Mouse (Mus musculus) liver, postnatal 0 days (tissue): Measurements from ENCODE around the gene Pgls. TPM values are rescaled to one million over a fixed set of nuclear protein-coding genes. Genes with fewer than 3 reads are reported as not detected.

ENCODE experiments used
- ATAC-seq: fragments of 200-750 bp; cut with Nextera tagmentation; 2 replicates; pipeline ENCODE4 v1.8.0; 2017; ENCODE audit warnings: mild to moderate bottlenecking, moderate library complexity
- DNase-seq: peaks from one replicate; pipeline ENCODE4 v3.0.0-alpha.2; 2016
- H3K27ac ChIP-seq: fragments of 300-500 bp; sonication (generic); 2 replicates; pipeline ENCODE4 v1.5.1; 2014; ENCODE audit warnings: antibody characterized with exemption, moderate library complexity, mild to moderate bottlenecking, low read depth
- H3K27me3 ChIP-seq: fragments of 300-500 bp; sonication (generic); 2 replicates; pipeline ENCODE4 v1.6.1; 2014; ENCODE audit warnings: low read length, control low read depth, mixed read lengths; ENCODE audit not compliant: insufficient read depth
- H3K36me3 ChIP-seq: fragments of 300-500 bp; sonication (generic); replicated peaks from 2 replicates; pipeline ENCODE4 v1.6.1; 2014; ENCODE audit warnings: mild to moderate bottlenecking, control low read depth, low read length, moderate library complexity, mixed read lengths; ENCODE audit not compliant: insufficient read depth
- H3K4me1 ChIP-seq: fragments of 300-500 bp; sonication (generic); 2 replicates; pipeline ENCODE4 v1.6.1; 2014; ENCODE audit warnings: antibody characterized with exemption, mild to moderate bottlenecking, control low read depth; ENCODE audit not compliant: insufficient read depth
- H3K4me2 ChIP-seq: fragments of 300-500 bp; sonication (generic); 2 replicates; pipeline ENCODE4 v1.6.1; 2014; ENCODE audit warnings: low read depth, mild to moderate bottlenecking, low read length, moderate library complexity, mixed read lengths
- H3K4me3 ChIP-seq: fragments of 300-500 bp; sonication (generic); 2 replicates; pipeline ENCODE4 v1.5.1; 2014; ENCODE audit warnings: low read depth, low read length
- H3K9ac ChIP-seq: fragments of 300-500 bp; sonication (generic); replicated peaks from 2 replicates; pipeline ENCODE4 v1.6.1; 2014; ENCODE audit warnings: mild to moderate bottlenecking, moderate library complexity
- H3K9me3 ChIP-seq: fragments of 300-500 bp; sonication (generic); 2 replicates; pipeline ENCODE4 v1.6.1; 2016; ENCODE audit warnings: mild to moderate bottlenecking, control low read depth, low read length, mixed read lengths
- CTCF ChIP-seq: sonication (generic); IDR thresholded peaks from 2 replicates; pipeline ENCODE4 v1.5.1; 2016; ENCODE audit warnings: antibody characterized with exemption, low read depth
- EP300 ChIP-seq: IDR thresholded peaks from 2 replicates; pipeline ENCODE4 v1.6.1; 2016; ENCODE audit warnings: antibody characterized with exemption, low read depth, mild to moderate bottlenecking
- WGBS: fragments of 180-500 bp; shearing (Covaris S2); extraction: QIAGEN DNeasy Blood & Tissue Kit; methylation state at CpG from one replicate; pipeline ENCODE4 v1.1.7; 2014; ENCODE audit not compliant: insufficient replicate concordance; 5-methylcytosine and 5-hydroxymethylcytosine counted together
- polyA plus RNA-seq: library from polyadenylated mRNA; unstranded; fragments of >200 nt; fragmentation: Nextera tagmentation; extraction: Ambion mirVana; gene quantifications from 2 replicates; pipeline ENCODE4 v1.2.1, GENCODE M21; 2015

Pgls gene
- 153 and 158 TPM in 2 replicates for polyA plus RNA-seq

- Histone ChIP-seq H3K36me3 (peaks cover 6% of the 10 kb centered on the region; the same call in 1 of the 2 replicates), H3K4me1 (peaks cover 40% of the 10 kb centered on the region), H3K27ac (peak within 1 kb of the TSS; percentile 98), H3K27me3 (no peaks in the 10 kb centered on the region), H3K4me3 (peak within 1 kb of the TSS; percentile 78), H3K9me3 (no peaks in the 10 kb centered on the region), H3K9ac (peak within 1 kb of the TSS; percentile 79), H3K4me2 (peak within 1 kb of the TSS; percentile 86)
- WGBS = 0% methylated on average over 68 of the region's 71 CpGs
- ATAC-seq = peak; percentile 84
- TF ChIP-seq EP300 (peak; percentile 22; the same call in 1 of the 2 replicates), CTCF (no peak)
- peak; percentile 94 for DNase-seq
These were observed at the start of gene Pgls for GRCm38 (mm10) chr8:71591471-71592373. TSS of gene Pgls (plus strand) at chr8:71592176.

- Histone ChIP-seq H3K27ac (peak within 1 kb of the TSS; percentile 85), H3K9me3 (no peaks in the 10 kb centered on the region), H3K4me1 (peaks cover 18% of the 10 kb centered on the region), H3K36me3 (peaks cover 11% of the 10 kb centered on the region), H3K9ac (peak within 1 kb of the TSS; percentile 66), H3K4me2 (peak within 1 kb of the TSS; percentile 76), H3K27me3 (no peaks in the 10 kb centered on the region), H3K4me3 (peak within 1 kb of the TSS; percentile 68)
- ATAC-seq (peak; percentile 94), DNase-seq (peak; percentile 93)
- under 1% methylated on average over 55 of the region's 55 CpGs for WGBS
- TF ChIP-seq CTCF (no peak), EP300 (no peak)
These were observed 49.2 kb upstream of the Pgls start, which contains the start of gene Mvb12a for GRCm38 (mm10) chr8:71542632-71543343. TSS of gene Mvb12a (plus strand) at chr8:71542922.

- DNase-seq = no peak
- peak overlapping the region; percentile 68; the same call in 1 of the 2 replicates for H3K4me3 ChIP-seq
- peaks cover 15% of the 10 kb centered on the region for H3K36me3 ChIP-seq
- WGBS = 80% methylated on average over 9 of the region's 9 CpGs
- peaks cover 9% of the 10 kb centered on the region for H3K4me1 ChIP-seq
- TF ChIP-seq CTCF (no peak), EP300 (no peak)
- ATAC-seq = no peak
- no peaks in the 10 kb centered on the region for H3K9me3 ChIP-seq
- H3K4me2 ChIP-seq = peak overlapping the region; percentile 76
- H3K27me3 ChIP-seq = no peaks in the 10 kb centered on the region
- no peak overlapping the region for H3K27ac ChIP-seq
- no peak overlapping the region; the same call in 1 of the 2 replicates for H3K9ac ChIP-seq
These were observed 48.2 kb upstream of the Pgls start for GRCm38 (mm10) chr8:71543755-71544154.

GRCm38 (mm10) chr8:71545053-71545452, 46.9 kb upstream of the Pgls start:
- Histone ChIP-seq H3K27ac (no peak overlapping the region), H3K4me2 (no peak overlapping the region), H3K9ac (no peak overlapping the region), H3K27me3 (no peaks in the 10 kb centered on the region), H3K4me1 (peaks cover 9% of the 10 kb centered on the region), H3K4me3 (no peak overlapping the region), H3K36me3 (peaks cover 15% of the 10 kb centered on the region), H3K9me3 (no peaks in the 10 kb centered on the region)
- ATAC-seq (no peak), DNase-seq (no peak)
- TF ChIP-seq EP300 (no peak), CTCF (no peak)
- WGBS = 82% methylated on average over 11 of the region's 11 CpGs

- WGBS = 86% methylated on average over 7 of the region's 7 CpGs
- H3K27me3 ChIP-seq = no peaks in the 10 kb centered on the region
- no peaks in the 10 kb centered on the region for H3K9me3 ChIP-seq
- H3K9ac ChIP-seq = no peak overlapping the region
- peaks cover 9% of the 10 kb centered on the region for H3K4me1 ChIP-seq
- no peak overlapping the region for H3K27ac ChIP-seq
- H3K4me3 ChIP-seq = no peak overlapping the region
- H3K36me3 ChIP-seq = peaks cover 15% of the 10 kb centered on the region
- no peak for ATAC-seq
- no peak overlapping the region for H3K4me2 ChIP-seq
- TF ChIP-seq CTCF (no peak), EP300 (no peak)
- DNase-seq = no peak
These were observed 44.4 kb upstream of the Pgls start for GRCm38 (mm10) chr8:71547590-71547989.

- Histone ChIP-seq H3K4me3 (no peak overlapping the region), H3K9me3 (no peaks in the 10 kb centered on the region), H3K4me1 (no peaks in the 10 kb centered on the region), H3K27ac (no peak overlapping the region), H3K36me3 (peaks cover 10% of the 10 kb centered on the region), H3K27me3 (no peaks in the 10 kb centered on the region), H3K9ac (no peak overlapping the region), H3K4me2 (no peak overlapping the region)
- no peak for DNase-seq
- TF ChIP-seq CTCF = no peak
- no peak for TF ChIP-seq EP300
- no peak for ATAC-seq
- 68% methylated on average over 7 of the region's 7 CpGs for WGBS
These were observed 41.2 kb upstream of the Pgls start for GRCm38 (mm10) chr8:71550754-71551153.
